Mouse (Mus musculus): ENCODE data around the gene Arl2bp. TPM values are rescaled to one million over a fixed set of nuclear protein-coding genes. Genes with fewer than 3 reads are reported as not detected.
A peak's percentile ranks its signal among the peaks of the same experiment; 100 is the strongest.

The Arl2bp gene
- polyA plus RNA-seq, 1 experiment from 2014 or later: 103 TPM

GRCm38 (mm10) chr8:94703972-94704668 is 37.7 kb downstream of the Arl2bp start:
- peak; percentile 97 for DNase-seq (ENCODE audit: low read depth, low spot score)
- in situ Hi-C loops (cut with MboI; ENCODE audit: low pct_unique_long_range_greater_than_20kb): loop anchor here (5.0 to 10.0 kb wide), 3 partner anchors 81 to 212 kb away; no protein-coding TSS in a partner anchor
- ChIA-PET CTCF (interaction anchor here (0.5 to 2.6 kb wide), 20 partner anchors 10 to 213 kb away, joined by 3 to 17 read pairs (median 4); partner anchors contain the start of genes Ccl17, Fam192a and Rspry1), POLR2A (interaction anchor here (0.7 to 2.7 kb wide), 4 partner anchors 84 to 498 kb away, joined by 3 to 11 read pairs (median 7); no protein-coding TSS in a partner anchor)
- ATAC-seq: peak; percentile 34
- peak; percentile 85 for TF ChIP-seq CTCF (IDR thresholded peaks at IDR 0.05)
- H3K27me3 ChIP-seq: no peaks in the 10 kb centered on the region

- in situ Hi-C loops (cut with MboI; ENCODE audit: low pct_unique_long_range_greater_than_20kb): loop anchor here (5.0 to 10.0 kb wide), 3 partner anchors 80 to 212 kb away; no protein-coding TSS in a partner anchor
- CTCF ChIA-PET: interaction anchor here (0.8 to 2.6 kb wide), 12 partner anchors 9 to 206 kb away, joined by 3 to 14 read pairs (median 5); partner anchors contain the start of gene Ccl17
- ATAC-seq (no peak), DNase-seq (ENCODE audit: low read depth, low spot score) (no peak)
- H3K27me3 ChIP-seq: no peaks in the 10 kb centered on the region
- TF ChIP-seq CTCF (IDR thresholded peaks at IDR 0.05): no peak
- POLR2A ChIA-PET: interaction anchor here (0.7 to 2.7 kb wide), 3 partner anchors 83 to 117 kb away, joined by 3 to 8 read pairs (median 6); no protein-coding TSS in a partner anchor
Observed at GRCm38 (mm10) chr8:94704669-94704984, 38.2 kb downstream of the Arl2bp start.

- ChIA-PET CTCF (interaction anchor here (1.1 to 1.7 kb wide), 5 partner anchors 70 to 117 kb away, joined by 3 to 6 read pairs (median 4); no protein-coding TSS in a partner anchor), POLR2A (interaction anchor here (1.3 to 2.7 kb wide), 3 partner anchors 82 to 107 kb away, joined by 3 to 6 read pairs (median 4); partner anchors contain the start of gene Ccl17)
- no peak for ATAC-seq
- no peak for DNase-seq (ENCODE audit: low read depth, low spot score)
- H3K27me3 ChIP-seq: no peaks in the 10 kb centered on the region
- no peak for TF ChIP-seq CTCF (IDR thresholded peaks at IDR 0.05)
- in situ Hi-C loops (cut with MboI; ENCODE audit: low pct_unique_long_range_greater_than_20kb): loop anchor here (5.0 to 10.0 kb wide), 2 partner anchors 79 to 202 kb away; no protein-coding TSS in a partner anchor
Observed at GRCm38 (mm10) chr8:94705581-94706245, 39.3 kb downstream of the Arl2bp start.

- in situ Hi-C loops (cut with MboI; ENCODE audit: low pct_unique_long_range_greater_than_20kb): loop anchor here (5.0 to 10.0 kb wide), 2 partner anchors 78 to 200 kb away; no protein-coding TSS in a partner anchor
- CTCF ChIA-PET: interaction anchor here (1.1 to 1.7 kb wide), 5 partner anchors 69 to 116 kb away, joined by 3 to 6 read pairs (median 4); no protein-coding TSS in a partner anchor
- ATAC-seq (no peak), DNase-seq (ENCODE audit: low read depth, low spot score) (no peak)
- POLR2A ChIA-PET: interaction anchor here (1.5 kb wide), 1 partner anchor 103 kb away, joined by 4 read pairs; the partner anchor contains the start of gene Ccl17
- no peak for TF ChIP-seq CTCF (IDR thresholded peaks at IDR 0.05)
- no peaks in the 10 kb centered on the region for H3K27me3 ChIP-seq
Observed at GRCm38 (mm10) chr8:94706732-94707395, 40.5 kb downstream of the Arl2bp start.

- ChIA-PET POLR2A (no interaction called here), CTCF (interaction anchor here (1.4 to 1.6 kb wide), 2 partner anchors 45 to 111 kb away, joined by 3 to 5 read pairs; no protein-coding TSS in a partner anchor)
- in situ Hi-C loops (cut with MboI; ENCODE audit: low pct_unique_long_range_greater_than_20kb): no loop called here
- TF ChIP-seq CTCF (IDR thresholded peaks at IDR 0.05): no peak
- DNase-seq (ENCODE audit: low read depth, low spot score) (no peak), ATAC-seq (no peak)
- H3K27me3 ChIP-seq: no peaks in the 10 kb centered on the region
Observed at GRCm38 (mm10) chr8:94710336-94710735, 43.9 kb downstream of the Arl2bp start.

- no peak for TF ChIP-seq CTCF (IDR thresholded peaks at IDR 0.05)
- no peaks in the 10 kb centered on the region for H3K27me3 ChIP-seq
- ATAC-seq (no peak), DNase-seq (ENCODE audit: low read depth, low spot score) (no peak)
- CTCF ChIA-PET: interaction anchor here (0.9 to 1.4 kb wide), 3 partner anchors 44 to 90 kb away, joined by 3 read pairs; partner anchors contain the start of gene Cx3cl1
- in situ Hi-C loops (cut with MboI; ENCODE audit: low pct_unique_long_range_greater_than_20kb): no loop called here
- POLR2A ChIA-PET: no interaction called here
Observed at GRCm38 (mm10) chr8:94711160-94711718, 44.8 kb downstream of the Arl2bp start.

- CTCF ChIA-PET: interaction anchor here (0.8 to 1.5 kb wide), 4 partner anchors 9 to 56 kb away, joined by 3 to 5 read pairs (median 3); no protein-coding TSS in a partner anchor
- POLR2A ChIA-PET: interaction anchor here (0.5 to 0.9 kb wide), 2 partner anchors 53 to 113 kb away, joined by 3 read pairs; no protein-coding TSS in a partner anchor
- peak; percentile 84 for DNase-seq (ENCODE audit: low read depth, low spot score)
- ATAC-seq: peak; percentile 51
- no peak for TF ChIP-seq CTCF (IDR thresholded peaks at IDR 0.05)
- in situ Hi-C loops (cut with MboI; ENCODE audit: low pct_unique_long_range_greater_than_20kb): no loop called here
- peaks cover 8% of the 10 kb centered on the region for H3K27me3 ChIP-seq
Observed at GRCm38 (mm10) chr8:94714556-94714955, 48.2 kb downstream of the Arl2bp start.

- no peak for TF ChIP-seq CTCF (IDR thresholded peaks at IDR 0.05)
- in situ Hi-C loops (cut with MboI; ENCODE audit: low pct_unique_long_range_greater_than_20kb): no loop called here
Observed at GRCm38 (mm10) chr8:94715871-94716270, 49.5 kb downstream of the Arl2bp start.

GRCm38 (mm10) chr8:94716841-94717240 is 50.4 kb downstream of the Arl2bp start:
- CTCF ChIA-PET: no interaction called here
- POLR2A ChIA-PET: no interaction called here
- H3K27me3 ChIP-seq: peaks cover 12% of the 10 kb centered on the region
- no peak for ATAC-seq
- DNase-seq (ENCODE audit: low read depth, low spot score): no peak
- in situ Hi-C loops (cut with MboI; ENCODE audit: low pct_unique_long_range_greater_than_20kb): no loop called here
- no peak for TF ChIP-seq CTCF (IDR thresholded peaks at IDR 0.05)

More at GRCm38 (mm10) chr8:94715871-94716270, 49.5 kb downstream of the Arl2bp start:
- peaks cover 12% of the 10 kb centered on the region for H3K27me3 ChIP-seq
- DNase-seq (ENCODE audit: low read depth, low spot score) (no peak), ATAC-seq (no peak)
- ChIA-PET POLR2A (no interaction called here), CTCF (no interaction called here)

Other genes with a start within 250 kb of the Arl2bp start
- gene Nlrc5, start 232.2 kb upstream of the Arl2bp start, polyA plus RNA-seq (2021): 0.76 TPM
- 51.2 TPM for gene Cpne2, start 133.6 kb upstream of the Arl2bp start, polyA plus RNA-seq (2021)
- gene Rspry1, start 64.7 kb upstream of the Arl2bp start, polyA plus RNA-seq (2021): 25.9 TPM
- gene Fam192a, start 64.6 kb upstream of the Arl2bp start, polyA plus RNA-seq (2021): 75.9 TPM
- 0.56 TPM for gene Pllp, start 29.7 kb downstream of the Arl2bp start, polyA plus RNA-seq (2021)
- gene Ccl22, start 79.0 kb downstream of the Arl2bp start, polyA plus RNA-seq (2021): not detected
- gene Cx3cl1, start 105.4 kb downstream of the Arl2bp start, polyA plus RNA-seq (2021): 38.7 TPM
- 14.5 TPM for gene Ccl17, start 143.9 kb downstream of the Arl2bp start, polyA plus RNA-seq (2021)
- gene Coq9, start 171.7 kb downstream of the Arl2bp start, polyA plus RNA-seq (2021): 114 TPM
- 128 TPM for gene Ciapin1, start 171.8 kb downstream of the Arl2bp start, polyA plus RNA-seq (2021)
- gene Polr2c, start 190.8 kb downstream of the Arl2bp start, polyA plus RNA-seq (2021): 110 TPM
- gene Dok4, start 209.7 kb downstream of the Arl2bp start, polyA plus RNA-seq (2021): 46.4 TPM

Measured in Patski (cell line).